Mouse (Mus musculus) 3T3-L1 (cell line): Measurements from ENCODE around the gene Spata7.
A peak's percentile ranks its signal among the peaks of the same experiment; 100 is the strongest.

Experiments
- DNase-seq: peaks from one replicate; pipeline ENCODE4 v3.0.0-alpha.2; 2015; ENCODE audit warnings: low read depth, low spot score

The Spata7 gene

DNA sequence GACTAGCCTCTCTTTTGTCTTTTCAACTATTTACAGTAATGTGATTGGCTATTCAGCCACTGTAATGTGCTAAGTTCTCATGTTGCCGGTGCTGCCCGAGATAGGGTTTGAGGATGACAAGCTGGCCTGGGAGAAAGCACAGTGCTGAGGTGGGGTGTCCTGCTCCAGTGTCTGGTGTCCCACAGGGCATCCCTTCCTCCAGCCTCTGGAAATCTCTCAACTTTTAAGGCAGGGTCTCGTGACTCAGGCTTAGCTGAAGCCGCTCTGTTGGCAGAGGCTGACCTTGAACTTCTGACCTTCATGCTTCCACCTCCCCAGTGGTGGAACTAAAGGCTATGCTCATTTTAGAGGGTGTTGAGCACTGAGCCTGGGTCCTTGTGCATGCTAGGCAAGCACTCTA lies 42.5 kb downstream of the Spata7 start:
- DNase-seq: no peak

- no peak for DNase-seq
Measured at GRCm38 (mm10) chr12:98673879-98674278, 45.9 kb downstream of the Spata7 start.

GRCm38 (mm10) chr12:98674627-98675143 lies 46.7 kb downstream of the Spata7 start:
- peak; percentile 78 for DNase-seq

DNA sequence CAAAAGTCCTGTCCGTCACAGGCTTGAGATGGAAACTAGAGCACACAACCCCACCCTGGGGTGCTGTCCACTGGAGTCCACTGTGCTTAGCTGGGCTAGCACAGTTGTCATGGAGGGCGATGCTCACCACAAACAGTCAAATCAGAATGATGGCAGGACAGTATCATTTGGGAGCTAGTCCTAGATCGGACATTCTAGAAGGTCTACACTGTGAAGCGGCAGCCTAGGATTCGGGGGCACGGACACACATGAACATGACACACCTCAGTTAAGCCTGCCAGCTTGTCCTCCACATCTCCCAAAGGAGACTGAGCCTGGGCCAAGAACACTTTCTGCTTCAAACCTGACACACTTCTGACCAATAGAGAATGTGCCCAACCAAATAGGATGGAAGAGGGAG lies 48.9 kb downstream of the Spata7 start:
- DNase-seq: no peak

- DNase-seq: no peak
Measured at GRCm38 (mm10) chr12:98677336-98677735, 49.4 kb downstream of the Spata7 start.

DNA sequence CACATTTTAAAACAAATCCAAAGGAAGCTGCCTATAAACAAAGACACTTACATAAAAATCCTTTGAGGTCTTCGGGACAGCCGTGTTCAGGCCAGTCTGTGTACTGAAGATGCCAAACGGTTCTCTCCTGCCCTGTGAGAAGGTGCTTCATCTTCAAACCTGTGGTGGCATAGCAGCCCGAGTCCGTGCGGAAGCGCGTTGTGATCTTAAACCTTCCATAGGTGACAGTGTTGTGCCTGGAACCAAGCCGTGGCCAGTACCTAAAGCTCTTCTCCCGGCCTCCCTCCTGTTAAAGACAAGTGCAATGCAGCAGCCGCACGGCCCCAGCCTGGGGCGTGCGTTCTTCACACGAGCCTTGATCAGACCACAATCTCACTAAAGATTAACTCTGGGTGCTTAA lies 51.9 kb downstream of the Spata7 start:
- no peak for DNase-seq

DNA sequence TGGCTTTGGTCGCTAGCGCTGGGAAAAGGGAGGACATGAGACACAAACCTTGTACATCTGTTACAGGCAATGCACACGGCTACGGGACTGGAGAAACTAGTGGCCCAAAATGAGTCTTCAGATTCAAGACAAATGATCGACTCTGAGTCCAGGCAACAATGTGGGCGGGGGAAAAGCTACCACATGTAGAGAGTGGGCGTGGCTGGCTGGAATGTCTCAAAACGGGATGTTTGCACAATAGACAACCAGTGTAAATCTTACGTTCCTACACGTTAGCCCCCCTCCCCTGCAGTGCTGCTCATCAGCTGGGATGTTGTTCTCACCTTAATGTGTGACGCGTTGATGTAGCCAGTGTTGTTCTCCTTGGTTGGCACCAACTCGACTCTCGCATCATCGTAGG lies 54.2 kb downstream of the Spata7 start:
- DNase-seq: no peak

DNA sequence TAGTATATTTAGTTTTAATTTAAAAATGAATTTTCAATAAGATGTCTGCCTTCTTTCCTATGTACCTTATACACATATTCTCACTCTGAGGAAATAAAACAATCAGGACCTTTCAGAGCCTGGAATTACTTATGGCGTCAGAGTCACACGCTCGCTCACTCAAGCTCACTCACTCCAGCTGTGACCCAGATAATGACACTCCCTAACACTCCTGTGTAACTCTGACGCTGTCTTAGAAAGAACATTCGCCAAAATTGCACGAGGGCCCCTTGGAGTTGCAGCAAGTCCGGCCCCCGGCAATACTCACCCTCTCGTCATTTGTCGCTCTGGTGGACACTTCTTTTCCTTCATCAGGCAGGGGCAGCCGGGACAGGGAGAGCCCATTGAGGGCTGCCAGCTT lies 55.2 kb downstream of the Spata7 start:
- DNase-seq: no peak

- no peak for DNase-seq
Measured at GRCm38 (mm10) chr12:98683574-98683973, 55.6 kb downstream of the Spata7 start.

GRCm38 (mm10) chr12:98690230-98690629 lies 62.3 kb downstream of the Spata7 start:
- no peak for DNase-seq

- DNase-seq: no peak
Measured at GRCm38 (mm10) chr12:98697202-98697601, 69.2 kb downstream of the Spata7 start.

- DNase-seq: no peak
Measured at GRCm38 (mm10) chr12:98701564-98701963, 73.6 kb downstream of the Spata7 start.

DNA sequence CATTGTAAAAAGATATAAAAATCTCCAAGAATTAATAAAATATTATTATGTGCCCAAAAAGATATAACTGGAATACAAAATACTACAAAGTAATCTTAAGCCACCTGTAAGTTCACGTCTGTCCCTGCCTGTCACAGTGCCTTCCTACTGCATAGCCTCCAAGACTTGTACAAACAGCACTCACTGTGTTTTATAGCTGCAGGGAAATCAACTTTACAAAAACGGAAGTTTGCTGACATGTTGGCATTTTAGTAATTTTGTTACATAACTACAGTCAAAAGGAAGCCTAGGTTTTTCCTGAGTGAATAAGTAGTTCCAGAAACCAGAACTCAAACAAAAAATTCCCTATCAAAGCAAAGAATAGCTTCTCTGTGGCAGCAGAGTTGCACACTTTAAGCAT lies 75.6 kb downstream of the Spata7 start:
- DNase-seq: no peak

DNA sequence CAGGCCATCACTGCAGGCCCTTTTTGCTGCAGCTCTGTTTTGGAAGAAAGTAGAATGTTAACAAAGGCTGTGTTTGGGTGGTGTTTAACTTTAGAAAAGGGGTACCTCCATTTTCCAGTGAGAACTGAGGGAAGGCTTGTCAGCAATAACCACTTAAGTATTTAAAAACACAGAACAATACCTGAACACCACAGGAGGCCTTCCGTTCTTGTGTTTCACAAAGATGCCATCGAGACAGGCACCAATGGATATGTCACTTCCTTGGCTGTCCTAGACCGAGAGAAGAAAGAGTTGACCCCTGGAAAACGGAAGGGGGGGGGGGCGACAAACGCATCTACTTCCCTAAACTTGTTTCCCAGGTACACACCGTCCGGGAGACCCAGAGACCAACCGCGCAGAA lies 76.0 kb downstream of the Spata7 start:
- DNase-seq: no peak

GRCm38 (mm10) chr12:98712819-98713218 lies 84.9 kb downstream of the Spata7 start:
- DNase-seq: no peak

- DNase-seq: peak; percentile 82
Measured at GRCm38 (mm10) chr12:98713621-98714103, 85.7 kb downstream of the Spata7 start.

DNA sequence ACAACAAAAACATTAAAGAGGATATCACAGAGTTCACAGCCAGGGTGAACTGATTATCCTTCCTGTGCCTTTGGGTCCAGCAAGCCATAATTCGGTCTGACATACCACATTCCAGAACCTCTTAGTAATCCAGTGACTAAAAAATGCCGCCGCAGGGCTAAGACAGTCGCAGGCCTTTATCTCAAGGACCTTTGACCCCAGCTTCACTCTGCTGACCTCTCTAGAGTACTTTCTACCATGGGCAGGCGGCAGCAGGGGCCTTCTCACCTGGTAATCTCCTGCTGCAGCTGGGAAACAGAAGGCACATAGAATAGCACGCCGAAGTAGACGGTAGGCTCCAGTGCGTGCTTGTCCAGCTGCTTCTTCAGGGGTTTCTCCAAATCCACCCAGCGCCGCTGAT lies 86.8 kb downstream of the Spata7 start:
- DNase-seq: peak; percentile 80

GRCm38 (mm10) chr12:98716142-98716541 lies 88.2 kb downstream of the Spata7 start:
- no peak for DNase-seq
